13 mouse cellular contexts compared by ENCODE assay signal in the genomic region with DNA sequence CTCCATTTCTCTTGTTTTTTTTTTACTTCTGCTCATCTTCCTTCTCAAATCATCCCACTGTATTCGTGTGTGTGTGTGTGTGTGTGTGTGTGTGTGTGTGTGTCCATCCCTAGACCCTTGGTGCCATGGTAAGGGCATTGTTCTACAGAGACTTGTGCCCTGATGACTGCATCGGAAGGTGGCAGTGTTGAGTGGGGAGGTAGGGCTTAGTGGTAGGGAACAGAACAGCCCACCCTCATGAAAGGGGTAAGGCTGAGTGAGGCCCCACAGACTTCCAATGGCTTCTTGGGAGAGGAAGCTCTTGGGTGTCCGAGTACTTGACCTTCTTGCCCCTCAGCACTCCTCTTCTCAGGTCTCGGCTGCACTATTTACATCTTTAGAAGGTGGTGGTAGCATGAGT.
A peak's percentile ranks its signal among the peaks of the same experiment; 100 is the strongest.
DNase-seq lines count a peak whose midpoint lies in the region; ATAC-seq lines count a peak whose summit lies in the region.
"Had no signal": no experiment of that assay in that cellular context is flagged by ENCODE, and none has a peak within 500 bp of the region (broad histone marks: within the 10 kb centered on the region; RNA-seq: fewer than 3 reads in every experiment).

No protein-coding gene starts in this region.

- 63% methylated on average over 4 of the region's 4 CpGs for WGBS in lung, embryonic 15.5 days
- 47% methylated on average over 4 of the region's 4 CpGs for whole genome bisulfite sequencing in embryonic facial prominence, embryonic 10.5 days
- 98% methylated on average over 4 of the region's 4 CpGs for WGBS in macrophage (ENCODE audit: missing documents)

- no peak overlapping the region for H3K4me2 ChIP-seq in lung, embryonic 15.5 days
- H3K4me2 ChIP-seq: hindbrain, embryonic 13.5 days; lung, embryonic 14.5 days had no signal

- no peak for DNase-seq in lung, postnatal 10 days
- peak; percentile 43 for DNase-seq in R1 (ENCODE audit: low read depth, low spot score)
- peak; percentile 21 for DNase-seq in embryonic facial prominence, embryonic 10.5 days (ENCODE audit: low spot score)
- DNase-seq in ovary, postnatal 36 days (ENCODE audit: low spot score) = no peak
- no peak for DNase-seq in ovary, postnatal 10 days (ENCODE audit: low spot score)
- DNase-seq: kidney, postnatal 25 days; layer of hippocampus, adult 9-11 months; lung, embryonic 14.5 days had no signal

- H3K9ac ChIP-seq in lung, embryonic 15.5 days = no peak overlapping the region
- H3K9ac ChIP-seq: hindbrain, embryonic 13.5 days; lung, embryonic 14.5 days had no signal

- ATAC-seq in lung, embryonic 15.5 days (ENCODE audit: borderline replicate concordance, extremely low read depth, low FRiP score, low TSS enrichment) = no peak
- ATAC-seq: activated CD4-positive, CD25-positive, alpha-beta regulatory T cell, adult 4 months; intestine, embryonic 16.5 days had no signal

- no peaks in the 10 kb centered on the region for H3K9me3 ChIP-seq in lung, embryonic 15.5 days
- 0 out of 2 replicates have a peak, but pooled peaks cover 3% of the 10 kb centered on the region for H3K9me3 ChIP-seq in embryonic facial prominence, embryonic 10.5 days
- H3K9me3 ChIP-seq: hindbrain, embryonic 13.5 days had no signal

- H3K79me2 ChIP-seq in macrophage (ENCODE audit: inconsistent target) = peaks cover 11% of the 10 kb centered on the region

- peaks cover 62% of the 10 kb centered on the region for H3K4me1 ChIP-seq in lung, embryonic 15.5 days
- H3K4me1 ChIP-seq in embryonic facial prominence, embryonic 10.5 days = peaks cover 72% of the 10 kb centered on the region

- H3K36me3 ChIP-seq in lung, embryonic 15.5 days = no peaks in the 10 kb centered on the region
- H3K36me3 ChIP-seq in embryonic facial prominence, embryonic 10.5 days (replicated peaks) = no peaks in the 10 kb centered on the region
- H3K36me3 ChIP-seq in macrophage (ENCODE audit: inconsistent target) = no peaks in the 10 kb centered on the region
- H3K36me3 ChIP-seq: hindbrain, embryonic 13.5 days had no signal

- H3K4me3 ChIP-seq in lung, embryonic 15.5 days = no peak overlapping the region
- H3K4me3 ChIP-seq in embryonic facial prominence, embryonic 10.5 days = no peak overlapping the region
- H3K4me3 ChIP-seq in macrophage (ENCODE audit: inconsistent target) = no peak overlapping the region
- H3K4me3 ChIP-seq: hindbrain, embryonic 13.5 days had no signal

- H3K27me3 ChIP-seq in lung, embryonic 15.5 days = no peaks in the 10 kb centered on the region
- no peaks in the 10 kb centered on the region for H3K27me3 ChIP-seq in embryonic facial prominence, embryonic 10.5 days (replicated peaks; ENCODE audit: low read depth, poor library complexity, severe bottlenecking)
- H3K27me3 ChIP-seq: hindbrain, embryonic 13.5 days had no signal

- H3K27ac ChIP-seq in lung, embryonic 15.5 days = peak overlapping the region; percentile 90; the same call in 1 of the 2 replicates
- H3K27ac ChIP-seq in embryonic facial prominence, embryonic 10.5 days (replicated peaks) = peak overlapping the region; percentile 75
- H3K27ac ChIP-seq in macrophage = peak overlapping the region; percentile 65; the same call in 1 of the 2 replicates

Comparison
In these comparisons a context has a peak if more than half of its experiments do, and no peak if none do; other contexts are left out.
1. DNase-seq: peak in R1 (single experiment) and embryonic facial prominence, embryonic 10.5 days (single experiment); none in lung, postnatal 10 days (single experiment), ovary, postnatal 36 days (single experiment) and ovary, postnatal 10 days (single experiment).
2. Peak in every context shown above with its lines, with median percentiles within 50 percentile points of each other: H3K27ac ChIP-seq.